Mouse (Mus musculus): ENCODE measurements around the gene Rps27l. TPM values are rescaled to one million over a fixed set of nuclear protein-coding genes. Genes with fewer than 3 reads are reported as not detected.

Gene Rps27l
- total and polyA plus RNA-seq, 3 experiments, result 469 to 502 TPM; not detected in 1

- no peaks in the 10 kb centered on the region for H3K27me3 ChIP-seq (ENCODE audit: control insufficient read depth in 1 of 2, insufficient read depth in 2 of 2, low read length in 2 of 2)
- no peaks in the 10 kb centered on the region for H3K4me1 ChIP-seq (ENCODE audit: control insufficient read depth in 1 of 2, insufficient read depth in 2 of 2, low read length in 2 of 2)
- no peak overlapping the region for H3K4me3 ChIP-seq (ENCODE audit: control insufficient read depth in 1 of 2, insufficient read depth in 1 of 2, low read depth in 2 of 2, low read length in 2 of 2)
- no peak for DNase-seq (ENCODE audit: low read depth, low spot score)
- no peak overlapping the region for H3K9ac ChIP-seq (ENCODE audit: control insufficient read depth, low read depth, low read length, poor library complexity, severe bottlenecking)
- H3K36me3 ChIP-seq (ENCODE audit: control insufficient read depth in 1 of 2, insufficient read depth in 2 of 2, low read length in 2 of 2), result peaks cover 0 to 6% of the 10 kb centered on the region in 2 experiments; a peak in 2 of 4 replicates
- no peaks in the 10 kb centered on the region for H3K9me3 ChIP-seq (replicated peaks; ENCODE audit: insufficient read depth, low read length)
- TF ChIP-seq POLR2AphosphoS5 (IDR thresholded peaks at IDR 0.05; ENCODE audit: borderline replicate concordance, low read depth, low read length) (no peak), ETS1 (IDR thresholded peaks at IDR 0.05; ENCODE audit: low read depth, low read length) (no peak), POLR2A (IDR thresholded peaks at IDR 0.05; ENCODE audit: control insufficient read depth in 1 of 2, insufficient read depth in 1 of 2, low read depth in 1 of 2, low read length in 2 of 2, poor library complexity in 1 of 2) (no peak), USF2 (IDR thresholded peaks at IDR 0.05; ENCODE audit: borderline replicate concordance in 1 of 2, insufficient read depth in 1 of 2, low read depth in 1 of 2, low read length in 2 of 2) (no peak), NELFE (IDR thresholded peaks at IDR 0.05; ENCODE audit: low read depth, low read length) (no peak), RAD21 (IDR thresholded peaks at IDR 0.05; ENCODE audit: low read depth, low read length) (no peak), MYB (IDR thresholded peaks at IDR 0.05; ENCODE audit: low read depth, low read length) (no peak), MYC (IDR thresholded peaks at IDR 0.05; ENCODE audit: low read depth, low read length) (no peak), ZMIZ1 (IDR thresholded peaks at IDR 0.05; ENCODE audit: low read depth, low read length) (no peak), GATA1 (IDR thresholded peaks at IDR 0.05; ENCODE audit: low read depth, low read length) (no peak), MXI1 (IDR thresholded peaks at IDR 0.05; ENCODE audit: low read depth, low read length) (no peak), CHD2 (IDR thresholded peaks at IDR 0.05; ENCODE audit: low read length) (no peak)
- H3K79me2 ChIP-seq (ENCODE audit: control insufficient read depth, insufficient read depth, low read length, poor library complexity), result no peaks in the 10 kb centered on the region
- no peak overlapping the region for H3K27ac ChIP-seq (ENCODE audit: control insufficient read depth, low read depth, low read length)
Measured at GRCm38 (mm10) chr9:66925853-66926252, 20.0 kb upstream of the Rps27l start.

GRCm38 (mm10) chr9:66927696-66928402, 18.0 kb upstream of the Rps27l start:
- no peak overlapping the region for H3K9ac ChIP-seq (ENCODE audit: control insufficient read depth, low read depth, low read length, poor library complexity, severe bottlenecking)
- no peaks in the 10 kb centered on the region for H3K36me3 ChIP-seq (ENCODE audit: control insufficient read depth in 1 of 2, insufficient read depth in 2 of 2, low read length in 2 of 2)

More at GRCm38 (mm10) chr9:66927696-66928402, 18.0 kb upstream of the Rps27l start:
- H3K27ac ChIP-seq (ENCODE audit: control insufficient read depth, low read depth, low read length), result no peak overlapping the region
- no peaks in the 10 kb centered on the region for H3K9me3 ChIP-seq (replicated peaks; ENCODE audit: insufficient read depth, low read length)
- TF ChIP-seq HCFC1 (IDR thresholded peaks at IDR 0.05; ENCODE audit: low read depth, low read length) (no peak), SMC3 (IDR thresholded peaks at IDR 0.05; ENCODE audit: low read depth, low read length) (no peak), ETS1 (IDR thresholded peaks at IDR 0.05; ENCODE audit: low read depth, low read length) (no peak), MAX (IDR thresholded peaks at IDR 0.05; ENCODE audit: low read length) (no peak), USF1 (IDR thresholded peaks at IDR 0.05; ENCODE audit: low read depth, low read length) (no peak), ELF1 (IDR thresholded peaks at IDR 0.05; ENCODE audit: low read depth, low read length) (no peak), POLR2A (IDR thresholded peaks at IDR 0.05; ENCODE audit: control insufficient read depth in 1 of 2, insufficient read depth in 1 of 2, low read depth in 1 of 2, low read length in 2 of 2, poor library complexity in 1 of 2) (no peak), MAZ (IDR thresholded peaks at IDR 0.05; ENCODE audit: low read depth, low read length) (no peak), GATA1 (IDR thresholded peaks at IDR 0.05; ENCODE audit: low read depth, low read length) (no peak), USF2 (IDR thresholded peaks at IDR 0.05; ENCODE audit: borderline replicate concordance in 1 of 2, insufficient read depth in 1 of 2, low read depth in 1 of 2, low read length in 2 of 2) (no peak), GABPA (IDR thresholded peaks at IDR 0.05; ENCODE audit: low read depth, low read length) (no peak), MYB (IDR thresholded peaks at IDR 0.05; ENCODE audit: low read depth, low read length) (no peak), EP300 (IDR thresholded peaks at IDR 0.05; ENCODE audit: low read depth in 1 of 2, low read length in 2 of 2) (no peak), ZKSCAN1 (IDR thresholded peaks at IDR 0.05; ENCODE audit: low read depth, low read length) (no peak), CHD2 (IDR thresholded peaks at IDR 0.05; ENCODE audit: low read length) (no peak)
- H3K4me3 ChIP-seq (ENCODE audit: control insufficient read depth in 1 of 2, insufficient read depth in 1 of 2, low read depth in 2 of 2, low read length in 2 of 2), result no peak overlapping the region
- no peak for DNase-seq (ENCODE audit: low read depth, low spot score)
- H3K79me2 ChIP-seq (ENCODE audit: control insufficient read depth, insufficient read depth, low read length, poor library complexity), result no peaks in the 10 kb centered on the region
- H3K4me1 ChIP-seq (ENCODE audit: control insufficient read depth in 1 of 2, insufficient read depth in 2 of 2, low read length in 2 of 2), result no peaks in the 10 kb centered on the region
- no peaks in the 10 kb centered on the region for H3K27me3 ChIP-seq (ENCODE audit: control insufficient read depth in 1 of 2, insufficient read depth in 2 of 2, low read length in 2 of 2)

All from MEL (cell line).